Mouse (Mus musculus): ENCODE results near the gene Dnm1. TPM values are rescaled to one million over a fixed set of nuclear protein-coding genes. Genes with fewer than 3 reads are reported as not detected.

The Dnm1 gene
- polyA plus RNA-seq, 1 experiment = 10.7 TPM

DNA sequence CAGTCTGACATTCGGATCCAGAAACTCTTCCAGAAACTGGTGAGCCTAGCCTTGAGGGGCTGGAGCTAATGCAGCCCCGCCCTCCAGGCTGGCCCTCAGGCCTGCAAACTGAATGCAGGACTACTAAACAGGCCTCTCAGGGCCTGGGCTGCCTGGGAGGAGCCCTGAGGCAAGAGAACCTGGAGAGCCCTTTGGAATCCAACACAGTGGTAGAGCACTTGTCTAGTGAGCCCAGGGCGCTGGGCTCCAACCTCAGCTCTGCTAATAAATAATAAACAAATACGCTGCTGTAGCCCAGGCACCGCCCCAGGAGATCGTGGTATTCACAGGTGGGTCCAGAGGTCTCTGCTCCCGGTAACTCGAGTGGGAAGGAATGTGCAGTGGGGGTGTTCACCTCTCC is 37.7 kb upstream of the Dnm1 start:
- WGBS = 94% methylated on average over 8 of the region's 8 CpGs
- no peak overlapping the region for H3K4me3 ChIP-seq (ENCODE audit: control insufficient read depth, insufficient read depth, low read length)
- peaks cover 13% of the 10 kb centered on the region for H3K4me1 ChIP-seq (replicated peaks; ENCODE audit: control insufficient read depth, insufficient read depth, low read length)
- no peak for TF ChIP-seq CTCF (IDR thresholded peaks at IDR 0.05; ENCODE audit: borderline replicate concordance, control insufficient read depth, extremely low read depth, insufficient read depth, low read length, poor library complexity)
- no peak for TF ChIP-seq POLR2A (IDR thresholded peaks at IDR 0.05; ENCODE audit: control insufficient read depth, extremely low read depth, insufficient read depth, low read length, poor library complexity)
- H3K27ac ChIP-seq (ENCODE audit: control insufficient read depth, insufficient read depth, low read length) = no peak overlapping the region
- no peak for DNase-seq
- no peaks in the 10 kb centered on the region for H3K36me3 ChIP-seq (ENCODE audit: control insufficient read depth, insufficient read depth, low read length)
- no peaks in the 10 kb centered on the region; the same call in 1 of the 2 replicates for H3K27me3 ChIP-seq (ENCODE audit: control insufficient read depth, insufficient read depth, low read length)

DNA sequence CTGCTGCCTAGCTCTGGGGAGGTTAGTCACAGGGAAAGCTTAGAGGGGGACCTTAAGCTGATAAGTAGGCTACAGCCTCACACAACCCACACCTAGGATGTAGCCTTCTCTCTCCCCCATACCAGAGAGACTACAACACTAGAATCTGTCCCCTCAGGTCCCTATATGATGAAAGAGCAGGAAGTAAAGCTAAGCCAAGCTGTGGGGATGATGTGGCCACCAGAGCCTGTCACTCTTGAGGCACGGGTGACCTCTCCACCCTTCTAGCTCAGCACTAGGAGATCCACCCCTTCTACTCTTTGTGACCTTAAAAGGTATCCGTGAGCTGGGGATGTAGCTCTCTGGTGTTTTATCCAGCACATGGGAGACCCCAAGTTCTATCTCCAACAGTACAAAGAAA is 36.0 kb upstream of the Dnm1 start:
- DNase-seq = no peak
- H3K27me3 ChIP-seq (ENCODE audit: control insufficient read depth, insufficient read depth, low read length) = no peaks in the 10 kb centered on the region; the same call in 1 of the 2 replicates
- no peaks in the 10 kb centered on the region for H3K36me3 ChIP-seq (ENCODE audit: control insufficient read depth, insufficient read depth, low read length)
- H3K27ac ChIP-seq (ENCODE audit: control insufficient read depth, insufficient read depth, low read length) = no peak overlapping the region
- peaks cover 7% of the 10 kb centered on the region for H3K4me1 ChIP-seq (replicated peaks; ENCODE audit: control insufficient read depth, insufficient read depth, low read length)
- TF ChIP-seq POLR2A (IDR thresholded peaks at IDR 0.05; ENCODE audit: control insufficient read depth, extremely low read depth, insufficient read depth, low read length, poor library complexity) (no peak), CTCF (IDR thresholded peaks at IDR 0.05; ENCODE audit: borderline replicate concordance, control insufficient read depth, extremely low read depth, insufficient read depth, low read length, poor library complexity) (no peak)
- WGBS = 79% methylated on average over 2 of the region's 2 CpGs
- no peak overlapping the region for H3K4me3 ChIP-seq (ENCODE audit: control insufficient read depth, insufficient read depth, low read length)

DNA sequence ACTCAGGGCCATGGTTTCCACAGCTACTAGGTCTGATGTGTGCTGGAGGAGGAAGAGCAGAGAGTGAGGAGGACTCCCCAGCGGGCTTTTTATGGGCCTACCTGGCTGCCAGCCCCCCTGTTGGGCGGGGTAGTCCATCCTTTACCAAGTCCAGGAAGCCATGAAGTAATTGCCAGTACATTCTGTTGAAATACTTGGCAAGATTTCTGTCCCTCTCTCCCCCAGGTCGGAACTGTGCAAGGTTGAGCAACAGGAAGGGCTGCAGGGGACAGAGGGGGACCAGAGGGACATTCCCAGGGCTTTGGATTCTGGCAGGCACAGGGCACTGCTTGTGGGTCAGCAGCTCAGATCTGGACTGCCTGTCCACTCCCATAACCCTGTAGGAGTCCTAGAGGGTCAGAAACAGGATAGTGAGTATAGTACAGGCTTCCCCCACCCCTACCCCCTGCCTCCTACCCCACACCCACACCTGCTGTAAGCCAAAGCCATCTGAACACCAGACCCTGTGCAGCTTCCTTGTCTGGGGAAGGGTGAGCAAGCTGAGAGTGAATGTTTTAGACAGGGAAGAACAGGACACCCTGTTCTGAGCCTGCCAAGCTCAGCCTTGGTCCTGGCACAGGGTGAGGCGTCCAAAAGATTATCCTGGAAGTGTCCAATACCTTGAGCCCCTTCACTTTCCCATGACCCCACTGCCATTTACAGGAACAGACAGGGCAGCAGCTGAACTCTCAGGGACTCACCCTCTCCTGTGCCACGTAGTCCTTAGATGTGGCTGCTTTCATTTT is 34.8 kb upstream of the Dnm1 start, which contains the start of gene Lcn2:
TSS of gene Lcn2 (minus strand) at position 547 of the 785 bp plus-strand sequence.
- Histone ChIP-seq H3K27ac (ENCODE audit: control insufficient read depth, insufficient read depth, low read length) (no peak within 1 kb of the TSS), H3K27me3 (ENCODE audit: control insufficient read depth, insufficient read depth, low read length) (no peaks in the 10 kb centered on the region; the same call in 1 of the 2 replicates), H3K4me1 (replicated peaks; ENCODE audit: control insufficient read depth, insufficient read depth, low read length) (peaks cover 7% of the 10 kb centered on the region), H3K36me3 (ENCODE audit: control insufficient read depth, insufficient read depth, low read length) (no peaks in the 10 kb centered on the region), H3K4me3 (ENCODE audit: control insufficient read depth, insufficient read depth, low read length) (no peak within 1 kb of the TSS)
- 64% methylated on average over 5 of the region's 5 CpGs for WGBS
- no peak for DNase-seq
- no peak for TF ChIP-seq POLR2A (IDR thresholded peaks at IDR 0.05; ENCODE audit: control insufficient read depth, extremely low read depth, insufficient read depth, low read length, poor library complexity)
- TF ChIP-seq CTCF (IDR thresholded peaks at IDR 0.05; ENCODE audit: borderline replicate concordance, control insufficient read depth, extremely low read depth, insufficient read depth, low read length, poor library complexity) = no peak

DNA sequence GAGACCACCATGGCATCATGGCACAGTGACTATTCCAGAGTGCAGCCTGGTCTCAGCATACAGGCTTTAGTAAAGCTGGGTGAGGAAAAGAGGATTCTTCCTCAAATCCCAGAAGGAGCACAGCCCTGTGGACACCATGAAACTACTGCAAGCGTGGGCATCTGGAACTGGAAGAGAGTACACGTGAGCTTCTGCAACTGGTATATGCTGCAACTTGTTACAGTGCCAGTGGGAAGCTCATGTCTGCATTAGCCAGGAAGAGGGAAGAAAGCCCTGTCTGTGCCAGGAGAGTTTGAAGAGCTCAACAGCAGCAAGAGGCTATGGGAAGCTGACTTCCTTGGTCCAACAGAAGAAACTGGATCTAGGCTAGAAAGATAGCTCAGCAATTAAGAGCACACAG is 29.6 kb upstream of the Dnm1 start:
- no peak overlapping the region for H3K27ac ChIP-seq (ENCODE audit: control insufficient read depth, insufficient read depth, low read length)
- no peak for DNase-seq
- H3K36me3 ChIP-seq (ENCODE audit: control insufficient read depth, insufficient read depth, low read length) = 0 out of 2 replicates have a peak, but pooled peaks cover 6% of the 10 kb centered on the region
- TF ChIP-seq POLR2A (IDR thresholded peaks at IDR 0.05; ENCODE audit: control insufficient read depth, extremely low read depth, insufficient read depth, low read length, poor library complexity) = no peak
- TF ChIP-seq CTCF (IDR thresholded peaks at IDR 0.05; ENCODE audit: borderline replicate concordance, control insufficient read depth, extremely low read depth, insufficient read depth, low read length, poor library complexity) = no peak
- 88% methylated on average over 2 of the region's 2 CpGs for WGBS
- H3K4me1 ChIP-seq (replicated peaks; ENCODE audit: control insufficient read depth, insufficient read depth, low read length) = peaks cover 16% of the 10 kb centered on the region
- H3K27me3 ChIP-seq (ENCODE audit: control insufficient read depth, insufficient read depth, low read length) = no peaks in the 10 kb centered on the region
- H3K4me3 ChIP-seq (ENCODE audit: control insufficient read depth, insufficient read depth, low read length) = no peak overlapping the region

DNA sequence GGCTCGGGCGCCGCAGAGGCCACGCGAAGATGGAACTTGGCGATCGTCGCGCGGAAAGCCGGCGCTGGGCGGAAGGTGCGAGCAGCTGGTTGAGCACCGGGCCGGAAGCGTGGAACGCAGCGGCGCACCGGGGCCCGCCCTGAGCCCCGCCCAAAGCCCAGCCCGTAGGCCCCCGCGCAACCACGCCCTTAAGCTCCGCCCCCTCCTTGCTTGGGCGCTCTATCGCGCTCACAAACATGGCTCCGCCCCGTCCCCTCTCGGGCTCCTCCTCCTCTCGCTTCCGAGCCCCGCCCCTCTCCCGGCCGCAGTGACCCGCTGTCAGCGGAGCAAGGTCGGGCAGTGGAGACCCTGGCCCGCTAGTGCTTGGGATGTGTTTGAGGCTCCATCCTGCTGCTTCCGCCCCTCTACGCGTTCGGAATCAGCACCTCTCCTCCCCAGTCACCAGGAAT is 28.7 kb upstream of the Dnm1 start, which contains the start of gene 1110008P14Rik:
TSS of gene 1110008P14Rik (minus strand) at position 164 of the 449 bp plus-strand sequence.
- no peaks in the 10 kb centered on the region for H3K27me3 ChIP-seq (ENCODE audit: control insufficient read depth, insufficient read depth, low read length)
- under 1% methylated on average over 45 of the region's 47 CpGs for WGBS
- TF ChIP-seq POLR2A (IDR thresholded peaks at IDR 0.05; ENCODE audit: control insufficient read depth, extremely low read depth, insufficient read depth, low read length, poor library complexity) = no peak
- TF ChIP-seq CTCF (IDR thresholded peaks at IDR 0.05; ENCODE audit: borderline replicate concordance, control insufficient read depth, extremely low read depth, insufficient read depth, low read length, poor library complexity) = no peak
- DNase-seq = peak; percentile 97
- H3K36me3 ChIP-seq (ENCODE audit: control insufficient read depth, insufficient read depth, low read length) = peaks cover 9% of the 10 kb centered on the region
- no peak within 1 kb of the TSS for H3K27ac ChIP-seq (ENCODE audit: control insufficient read depth, insufficient read depth, low read length)
- peaks cover 16% of the 10 kb centered on the region for H3K4me1 ChIP-seq (replicated peaks; ENCODE audit: control insufficient read depth, insufficient read depth, low read length)
- peak within 1 kb of the TSS; percentile 66 for H3K4me3 ChIP-seq (ENCODE audit: control insufficient read depth, insufficient read depth, low read length)

DNA sequence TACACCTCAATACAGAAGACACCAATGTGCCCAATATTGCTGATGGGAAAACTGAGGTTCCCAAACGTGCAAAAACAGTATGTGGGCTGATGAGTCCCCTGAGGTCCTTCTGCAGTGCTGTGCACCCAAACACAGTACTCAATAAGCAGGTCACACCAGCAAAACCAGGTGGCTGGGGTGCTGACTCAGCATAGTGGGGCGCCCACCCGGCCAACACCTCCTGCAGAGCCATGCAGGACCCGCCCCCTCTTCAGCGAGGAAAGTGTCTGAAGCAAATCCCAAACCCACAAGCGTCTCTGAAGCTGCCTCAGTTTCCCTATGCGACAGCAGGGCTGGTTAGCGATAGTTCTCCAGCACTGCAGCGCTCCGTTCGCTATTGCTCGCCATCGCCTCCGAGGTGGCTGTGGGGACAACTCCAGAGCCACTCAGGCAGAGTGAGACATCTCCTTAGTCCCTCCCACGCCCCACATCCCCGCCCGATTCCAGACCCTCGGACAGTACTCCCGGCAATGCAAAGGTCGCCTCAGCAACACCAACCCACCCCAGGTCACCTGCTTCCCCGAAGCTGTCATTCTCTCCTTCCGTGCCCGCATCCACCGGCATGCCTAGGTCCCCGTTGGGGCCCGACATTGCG is 28.1 kb upstream of the Dnm1 start:
- no peaks in the 10 kb centered on the region for H3K27me3 ChIP-seq (ENCODE audit: control insufficient read depth, insufficient read depth, low read length)
- 1% methylated on average over 27 of the region's 27 CpGs for WGBS
- H3K4me1 ChIP-seq (replicated peaks; ENCODE audit: control insufficient read depth, insufficient read depth, low read length) = peaks cover 16% of the 10 kb centered on the region
- no peak for TF ChIP-seq CTCF (IDR thresholded peaks at IDR 0.05; ENCODE audit: borderline replicate concordance, control insufficient read depth, extremely low read depth, insufficient read depth, low read length, poor library complexity)
- no peak for TF ChIP-seq POLR2A (IDR thresholded peaks at IDR 0.05; ENCODE audit: control insufficient read depth, extremely low read depth, insufficient read depth, low read length, poor library complexity)
- H3K4me3 ChIP-seq (ENCODE audit: control insufficient read depth, insufficient read depth, low read length) = peak overlapping the region; percentile 66
- DNase-seq = peak; percentile 59
- peaks cover 15% of the 10 kb centered on the region for H3K36me3 ChIP-seq (ENCODE audit: control insufficient read depth, insufficient read depth, low read length)
- no peak overlapping the region for H3K27ac ChIP-seq (ENCODE audit: control insufficient read depth, insufficient read depth, low read length)

Data from thymus, adult 2 months (tissue).